Mouse (Mus musculus): ENCODE results near the gene Utp6. TPM values are rescaled to one million over a fixed set of nuclear protein-coding genes. Genes with fewer than 3 reads are reported as not detected.

Gene Utp6
- total RNA-seq (2012; rRNA removed): 54.3 and 79.7 TPM in 2 replicates

- H3K36me3 ChIP-seq (ENCODE audit: control insufficient read depth, insufficient read depth, low read length, poor library complexity, severe bottlenecking): peaks cover 16% of the 10 kb centered on the region
- H3K4me1 ChIP-seq (ENCODE audit: control insufficient read depth in 2 of 2, insufficient read depth in 2 of 2, low read length in 2 of 2, poor library complexity in 1 of 2): no peaks in the 10 kb centered on the region
- peak within 1 kb of the TSS; percentile 93 for H3K9ac ChIP-seq (ENCODE audit: insufficient read depth, low read depth, low read length, poor library complexity, severe bottlenecking)
- H3K4me3 ChIP-seq (ENCODE audit: insufficient read depth in 1 of 2, low read depth in 1 of 2, low read length in 2 of 2, poor library complexity in 1 of 2, severe bottlenecking in 1 of 2): peak within 1 kb of the TSS; percentile 89 to 90
- peak within 1 kb of the TSS; percentile 6; the same call in 1 of the 2 replicates for H3K27ac ChIP-seq (ENCODE audit: insufficient read depth, low read depth, low read length, poor library complexity, severe bottlenecking)
- peak; percentile 100 for DNase-seq (ENCODE audit: low read depth, low spot score)
- no peak for TF ChIP-seq ZNF384 (IDR thresholded peaks at IDR 0.05; ENCODE audit: low read depth, low read length)
- TF ChIP-seq ZC3H11A (IDR thresholded peaks at IDR 0.05; ENCODE audit: borderline replicate concordance, low read depth, low read length): no peak; the same call in 1 of the 2 replicates
- TF ChIP-seq MAFK (IDR thresholded peaks at IDR 0.05; ENCODE audit: insufficient read depth, low read depth, low read length): no peak
- no peak for TF ChIP-seq HCFC1 (IDR thresholded peaks at IDR 0.05; ENCODE audit: borderline replicate concordance, insufficient read depth, low read length)
- no peak for TF ChIP-seq CHD2 (IDR thresholded peaks at IDR 0.05; ENCODE audit: low read depth, low read length)
- H3K9me3 ChIP-seq (ENCODE audit: control insufficient read depth, insufficient read depth, low read depth, low read length): no peaks in the 10 kb centered on the region
- in situ Hi-C loops (cut with MboI; ENCODE audit: low sequenced_read_pairs in 2 of 2, unreplicated experiment in 2 of 2): no loop called here
Observed at GRCm38 (mm10) chr11:79962125-79962876, at the start of gene Utp6. TSS of gene Utp6 (minus strand) at chr11:79962390.

GRCm38 (mm10) chr11:79994271-79994988 lies 32.2 kb upstream of the Utp6 start:
- peaks cover 2 to 11% of the 10 kb centered on the region in 2 experiments; a peak in 2 of 4 replicates for H3K4me1 ChIP-seq (ENCODE audit: control insufficient read depth in 2 of 2, insufficient read depth in 2 of 2, low read length in 2 of 2, poor library complexity in 1 of 2)
- no peak for TF ChIP-seq MAFK (IDR thresholded peaks at IDR 0.05; ENCODE audit: insufficient read depth, low read depth, low read length)
- TF ChIP-seq ZNF384 (IDR thresholded peaks at IDR 0.05; ENCODE audit: low read depth, low read length): no peak
- TF ChIP-seq CHD2 (IDR thresholded peaks at IDR 0.05; ENCODE audit: low read depth, low read length): no peak
- no peak for TF ChIP-seq HCFC1 (IDR thresholded peaks at IDR 0.05; ENCODE audit: borderline replicate concordance, insufficient read depth, low read length)
- no peak for TF ChIP-seq ZC3H11A (IDR thresholded peaks at IDR 0.05; ENCODE audit: borderline replicate concordance, low read depth, low read length)
- in situ Hi-C loops (cut with MboI; ENCODE audit: low sequenced_read_pairs in 2 of 2, unreplicated experiment in 2 of 2): no loop called here
- H3K36me3 ChIP-seq (ENCODE audit: control insufficient read depth, insufficient read depth, low read length, poor library complexity, severe bottlenecking): peaks cover 4% of the 10 kb centered on the region; the same call in 1 of the 2 replicates
- H3K9ac ChIP-seq (ENCODE audit: insufficient read depth, low read depth, low read length, poor library complexity, severe bottlenecking): peak overlapping the region; percentile 52; the same call in 1 of the 2 replicates
- DNase-seq (ENCODE audit: low read depth, low spot score): no peak
- H3K27ac ChIP-seq (ENCODE audit: insufficient read depth, low read depth, low read length, poor library complexity, severe bottlenecking): no peak overlapping the region
- peak overlapping the region; percentile 77 to 98 for H3K4me3 ChIP-seq (ENCODE audit: insufficient read depth in 1 of 2, low read depth in 1 of 2, low read length in 2 of 2, poor library complexity in 1 of 2, severe bottlenecking in 1 of 2)
- H3K9me3 ChIP-seq (ENCODE audit: control insufficient read depth, insufficient read depth, low read depth, low read length): no peaks in the 10 kb centered on the region

GRCm38 (mm10) chr11:79993356-79994270 lies 31.4 kb upstream of the Utp6 start:
- Histone ChIP-seq H3K9ac (ENCODE audit: insufficient read depth, low read depth, low read length, poor library complexity, severe bottlenecking) (peak overlapping the region; percentile 99), H3K36me3 (ENCODE audit: control insufficient read depth, insufficient read depth, low read length, poor library complexity, severe bottlenecking) (peaks cover 2% of the 10 kb centered on the region; the same call in 1 of the 2 replicates), H3K4me1 (ENCODE audit: control insufficient read depth in 2 of 2, insufficient read depth in 2 of 2, low read length in 2 of 2, poor library complexity in 1 of 2) (peaks cover 2 to 11% of the 10 kb centered on the region in 2 experiments; a peak in 2 of 4 replicates), H3K27ac (ENCODE audit: insufficient read depth, low read depth, low read length, poor library complexity, severe bottlenecking) (peak overlapping the region; percentile 99), H3K4me3 (ENCODE audit: insufficient read depth in 1 of 2, low read depth in 1 of 2, low read length in 2 of 2, poor library complexity in 1 of 2, severe bottlenecking in 1 of 2) (peak overlapping the region; percentile 77 to 98), H3K9me3 (ENCODE audit: control insufficient read depth, insufficient read depth, low read depth, low read length) (no peaks in the 10 kb centered on the region)
- TF ChIP-seq ZC3H11A (IDR thresholded peaks at IDR 0.05; ENCODE audit: borderline replicate concordance, low read depth, low read length): no peak
- no peak for TF ChIP-seq ZNF384 (IDR thresholded peaks at IDR 0.05; ENCODE audit: low read depth, low read length)
- no peak for TF ChIP-seq CHD2 (IDR thresholded peaks at IDR 0.05; ENCODE audit: low read depth, low read length)
- no peak for TF ChIP-seq MAFK (IDR thresholded peaks at IDR 0.05; ENCODE audit: insufficient read depth, low read depth, low read length)
- TF ChIP-seq HCFC1 (IDR thresholded peaks at IDR 0.05; ENCODE audit: borderline replicate concordance, insufficient read depth, low read length): no peak
- no peak for DNase-seq (ENCODE audit: low read depth, low spot score)
- in situ Hi-C loops (cut with MboI; ENCODE audit: low sequenced_read_pairs in 2 of 2, unreplicated experiment in 2 of 2): no loop called here
